Mouse (Mus musculus) right cerebral cortex, postnatal 36 days (tissue): ENCODE results near the gene Mfng.

Source experiments
- DNase-seq, 2 experiments: peaks; one replicate each; pipeline ENCODE4 v3.0.0; 2022; ENCODE audit warnings: low spot score in 2 of 2, mixed read lengths in 1 of 2

The Mfng gene

GRCm38 (mm10) chr15:78718290-78719250 lies 54.7 kb downstream of the Mfng start, which contains the start of gene Elfn2:
Elfn2 (minus strand) TSS chr15:78718771.
- DNase-seq = peak; percentile 62 to 68

- DNase-seq = peak; percentile 56 to 63
Measured at GRCm38 (mm10) chr15:78716936-78717335, 56.3 kb downstream of the Mfng start.

GRCm38 (mm10) chr15:78715856-78716255 lies 57.4 kb downstream of the Mfng start:
- DNase-seq = no peak

GRCm38 (mm10) chr15:78713751-78714150 lies 59.5 kb downstream of the Mfng start:
- DNase-seq = peak in 1 of 2 experiments; percentile 66

GRCm38 (mm10) chr15:78712335-78713258 lies 60.7 kb downstream of the Mfng start:
- DNase-seq = peak; percentile 75 to 79

- peak; percentile 81 to 84 for DNase-seq
Measured at GRCm38 (mm10) chr15:78711935-78712334, 61.3 kb downstream of the Mfng start.

- peak; percentile 55 to 72 for DNase-seq
Measured at GRCm38 (mm10) chr15:78710634-78711033, 62.6 kb downstream of the Mfng start.

GRCm38 (mm10) chr15:78709767-78710166 lies 63.5 kb downstream of the Mfng start:
- peak; percentile 80 to 87 for DNase-seq

- DNase-seq = no peak
Measured at GRCm38 (mm10) chr15:78706630-78707029, 66.6 kb downstream of the Mfng start.
